Mouse (Mus musculus): ENCODE data around the gene Gse1. TPM values are rescaled to one million over a fixed set of nuclear protein-coding genes. Genes with fewer than 3 reads are reported as not detected.

The Gse1 gene
- polyA plus RNA-seq, 1 experiment, result 52.4 TPM

DNA sequence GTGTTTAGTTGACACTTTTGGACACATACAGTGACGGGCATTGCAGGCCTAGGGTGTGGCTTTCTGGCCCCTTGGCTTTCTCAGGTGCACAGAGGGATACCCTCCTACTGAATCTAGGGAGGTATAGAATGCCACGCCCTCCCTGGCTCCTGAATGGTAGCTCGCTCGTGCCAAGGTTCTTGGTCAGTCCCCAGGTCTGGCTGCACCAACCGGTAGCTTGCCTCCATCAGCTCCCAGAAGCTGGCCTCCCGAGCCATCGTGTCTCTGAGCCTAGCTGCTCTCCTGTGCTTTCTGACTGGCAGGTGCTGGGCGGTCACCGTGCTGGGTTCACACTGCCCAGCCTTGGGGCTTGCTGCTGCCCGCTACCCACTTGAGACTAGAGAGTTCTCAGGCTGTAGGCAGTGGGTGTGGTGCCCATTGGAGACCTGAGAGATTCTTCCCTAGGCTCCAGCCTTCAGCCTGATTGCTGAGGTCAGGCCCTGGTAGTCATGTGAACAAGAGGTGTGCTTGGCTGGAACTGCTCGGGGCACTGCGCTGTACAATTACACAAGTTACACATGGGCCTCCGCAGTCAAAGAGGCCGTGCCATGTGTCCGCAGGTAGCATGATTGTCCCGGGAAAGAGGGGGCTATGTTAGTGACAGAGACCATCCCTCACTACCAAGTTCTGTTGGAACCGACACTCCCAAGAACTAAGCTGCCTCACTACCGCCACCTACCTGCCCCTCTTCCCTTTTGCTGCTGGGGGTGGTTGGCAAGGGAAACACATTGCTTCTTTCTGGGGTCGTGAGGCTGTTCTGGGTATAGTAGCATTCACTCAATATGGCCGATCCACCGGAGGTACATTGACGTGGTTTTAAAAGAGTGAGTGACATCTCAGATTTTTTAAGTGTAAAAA lies 333.5 kb downstream of the Gse1 start:
- peak in 1 of 2 experiments; percentile 66 for DNase-seq
- TF ChIP-seq POLR2A (IDR thresholded peaks at IDR 0.05; ENCODE audit: borderline replicate concordance, insufficient read depth, low read length) (no peak), CTCF (IDR thresholded peaks at IDR 0.05; ENCODE audit: borderline replicate concordance, insufficient read depth, low read depth, low read length) (peak; percentile 64)
- Histone ChIP-seq H3K27ac (ENCODE audit: insufficient read depth, low read length) (no peak overlapping the region), H3K27me3 (ENCODE audit: control insufficient read depth, insufficient read depth, low read length) (no peaks in the 10 kb centered on the region), H3K4me3 (replicated peaks; ENCODE audit: insufficient read depth, low read depth, low read length) (no peak overlapping the region), H3K4me1 (ENCODE audit: control insufficient read depth, insufficient read depth, low read length) (peaks cover 90% of the 10 kb centered on the region)
- 49% methylated on average over 22 of the region's 22 CpGs for WGBS

DNA sequence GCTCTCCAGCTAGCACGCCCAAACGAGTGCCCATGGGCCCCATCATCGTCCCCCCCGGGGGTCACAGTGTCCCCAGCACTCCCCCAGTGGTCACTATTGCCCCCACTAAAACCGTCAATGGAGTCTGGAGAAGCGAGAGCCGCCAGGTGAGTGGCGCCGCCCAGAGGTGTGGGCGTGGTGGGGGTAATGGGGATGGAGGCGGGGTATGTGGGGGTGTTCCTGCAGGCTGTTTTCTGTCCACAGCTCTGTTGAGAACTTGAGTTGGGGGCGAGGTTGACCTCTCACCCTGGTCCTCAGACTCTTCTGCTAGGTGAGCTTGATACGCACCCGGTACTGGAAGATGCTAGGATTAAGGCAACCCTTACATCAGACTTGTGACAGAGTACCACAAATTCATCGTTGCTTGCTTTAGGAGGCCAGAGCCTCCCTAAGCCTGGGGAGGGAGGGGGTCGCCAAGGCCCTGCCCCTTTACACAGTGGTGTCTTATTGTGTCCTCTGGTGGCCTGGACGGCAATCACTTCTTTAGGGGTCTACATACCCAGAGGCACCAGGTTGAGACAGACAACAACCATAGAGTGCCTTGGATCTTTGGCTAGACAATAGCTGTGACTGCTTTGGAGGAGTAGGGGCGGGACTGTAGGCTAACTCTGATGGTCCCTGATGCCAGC lies 334.6 kb downstream of the Gse1 start:
- Histone ChIP-seq H3K27me3 (ENCODE audit: control insufficient read depth, insufficient read depth, low read length) (no peaks in the 10 kb centered on the region), H3K27ac (ENCODE audit: insufficient read depth, low read length) (no peak overlapping the region), H3K4me1 (ENCODE audit: control insufficient read depth, insufficient read depth, low read length) (peaks cover 90% of the 10 kb centered on the region), H3K4me3 (replicated peaks; ENCODE audit: insufficient read depth, low read depth, low read length) (no peak overlapping the region)
- TF ChIP-seq POLR2A (IDR thresholded peaks at IDR 0.05; ENCODE audit: borderline replicate concordance, insufficient read depth, low read length) (no peak), CTCF (IDR thresholded peaks at IDR 0.05; ENCODE audit: borderline replicate concordance, insufficient read depth, low read depth, low read length) (no peak)
- 81% methylated on average over 18 of the region's 18 CpGs for WGBS
- DNase-seq, result no peak

DNA sequence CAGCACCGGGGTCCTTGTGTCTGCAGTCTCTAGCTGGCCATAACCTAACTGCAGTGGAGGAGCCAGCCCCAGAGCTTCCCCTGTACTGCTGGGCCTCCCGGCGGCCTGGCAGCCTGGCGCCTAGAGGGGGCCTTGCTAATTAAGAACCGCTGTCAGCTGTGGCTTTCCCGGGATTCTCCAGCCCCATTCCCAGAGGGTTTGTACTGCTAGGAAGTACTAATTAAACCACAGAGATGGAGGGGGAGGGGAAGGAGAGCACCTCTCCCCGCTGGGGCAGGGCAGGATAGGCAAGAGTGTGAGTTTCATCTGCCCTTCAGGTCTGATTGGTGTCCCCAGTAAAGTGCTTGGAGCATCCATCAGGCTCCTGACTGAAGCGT lies 335.1 kb downstream of the Gse1 start:
- no peak for TF ChIP-seq CTCF (IDR thresholded peaks at IDR 0.05; ENCODE audit: borderline replicate concordance, insufficient read depth, low read depth, low read length)
- no peak for TF ChIP-seq POLR2A (IDR thresholded peaks at IDR 0.05; ENCODE audit: borderline replicate concordance, insufficient read depth, low read length)
- Histone ChIP-seq H3K27ac (ENCODE audit: insufficient read depth, low read length) (peak overlapping the region; percentile 18; the same call in 1 of the 2 replicates), H3K27me3 (ENCODE audit: control insufficient read depth, insufficient read depth, low read length) (no peaks in the 10 kb centered on the region), H3K4me1 (ENCODE audit: control insufficient read depth, insufficient read depth, low read length) (peaks cover 88% of the 10 kb centered on the region), H3K4me3 (replicated peaks; ENCODE audit: insufficient read depth, low read depth, low read length) (no peak overlapping the region)
- no peak for DNase-seq
- 49% methylated on average over 8 of the region's 8 CpGs for WGBS

DNA sequence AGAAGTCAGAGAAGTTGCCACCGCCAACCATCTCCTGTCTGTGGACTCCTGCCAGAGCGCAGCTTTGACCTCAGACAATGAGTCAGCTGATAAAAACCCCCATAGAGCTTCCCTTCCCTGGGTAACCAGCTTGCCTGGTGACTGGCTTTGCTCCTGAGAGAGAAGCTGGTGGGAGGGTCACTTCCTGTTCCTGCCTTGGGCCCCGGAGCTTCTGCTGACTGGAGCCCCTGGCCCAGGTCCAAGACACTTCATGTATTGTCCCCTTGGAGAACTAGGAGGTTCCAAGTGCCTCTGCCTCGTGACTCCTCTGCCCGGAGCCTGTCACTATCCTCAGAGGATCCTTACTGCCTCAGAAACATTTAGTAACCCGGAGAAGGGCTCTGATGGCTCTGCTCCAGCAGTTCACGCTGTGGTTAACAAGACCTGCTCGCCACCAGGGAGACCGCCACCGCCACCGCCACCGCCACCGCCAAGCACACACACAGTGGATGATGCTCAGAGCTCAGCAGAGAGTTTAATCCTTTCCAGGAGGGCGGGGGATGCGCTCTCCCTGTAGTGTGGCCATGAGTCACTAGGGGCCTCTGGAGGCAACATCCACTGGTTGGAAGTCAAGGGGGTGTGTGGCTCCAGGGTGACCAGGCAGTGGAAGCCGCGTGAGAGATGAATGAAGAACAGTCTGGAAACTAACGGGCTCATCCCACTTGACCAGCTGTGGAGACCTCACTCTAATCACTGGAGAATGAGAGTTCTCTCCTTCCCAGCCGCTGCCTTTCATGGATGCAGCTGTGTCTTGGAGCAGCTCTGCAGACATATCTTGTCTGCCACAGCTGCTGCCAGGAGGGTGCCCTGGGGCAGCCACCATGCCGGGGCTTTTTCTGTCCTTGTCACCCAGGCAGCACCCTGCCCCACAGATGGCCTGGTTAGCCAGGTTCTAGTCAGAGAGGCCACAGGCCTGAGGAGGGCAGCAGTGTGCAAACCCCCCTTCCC lies 335.9 kb downstream of the Gse1 start:
- Histone ChIP-seq H3K4me1 (ENCODE audit: control insufficient read depth, insufficient read depth, low read length) (peaks cover 80% of the 10 kb centered on the region), H3K4me3 (replicated peaks; ENCODE audit: insufficient read depth, low read depth, low read length) (no peak overlapping the region), H3K27ac (ENCODE audit: insufficient read depth, low read length) (peak overlapping the region; percentile 18), H3K27me3 (ENCODE audit: control insufficient read depth, insufficient read depth, low read length) (no peaks in the 10 kb centered on the region)
- peak; percentile 74 to 77 for DNase-seq
- 18% methylated on average over 20 of the region's 20 CpGs for WGBS
- peak; percentile 15; the same call in 1 of the 2 replicates for TF ChIP-seq CTCF (IDR thresholded peaks at IDR 0.05; ENCODE audit: borderline replicate concordance, insufficient read depth, low read depth, low read length)
- TF ChIP-seq POLR2A (IDR thresholded peaks at IDR 0.05; ENCODE audit: borderline replicate concordance, insufficient read depth, low read length), result no peak

DNA sequence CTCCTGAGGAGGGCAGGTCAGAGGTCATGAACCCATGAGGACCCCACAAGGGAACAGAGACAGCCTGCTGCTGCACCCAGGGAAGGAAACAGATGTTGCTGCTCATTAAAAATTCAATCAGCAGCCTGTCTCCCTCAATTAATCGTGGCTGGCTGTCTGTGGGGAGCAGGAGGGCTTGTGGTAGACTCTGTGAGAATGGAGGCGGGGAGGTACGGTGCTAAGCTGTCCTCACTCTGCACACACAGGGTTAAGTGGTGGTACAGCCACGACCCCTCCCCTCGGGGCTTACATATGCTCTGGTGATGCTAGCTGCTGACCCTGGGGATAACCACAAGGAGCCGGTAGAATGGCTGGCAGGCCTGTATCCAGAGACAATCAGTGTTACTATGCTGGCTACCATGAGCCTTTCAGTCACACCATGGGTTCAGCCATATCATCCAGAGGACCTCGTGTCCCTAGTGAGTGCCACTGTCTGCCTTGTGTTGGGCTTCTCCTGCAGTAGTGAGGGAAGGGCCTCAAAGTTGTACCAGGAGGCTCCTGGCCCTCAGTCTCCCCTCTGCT lies 337.0 kb downstream of the Gse1 start:
- no peak for TF ChIP-seq POLR2A (IDR thresholded peaks at IDR 0.05; ENCODE audit: borderline replicate concordance, insufficient read depth, low read length)
- TF ChIP-seq CTCF (IDR thresholded peaks at IDR 0.05; ENCODE audit: borderline replicate concordance, insufficient read depth, low read depth, low read length), result no peak
- Histone ChIP-seq H3K27me3 (ENCODE audit: control insufficient read depth, insufficient read depth, low read length) (no peaks in the 10 kb centered on the region), H3K27ac (ENCODE audit: insufficient read depth, low read length) (no peak overlapping the region), H3K4me3 (replicated peaks; ENCODE audit: insufficient read depth, low read depth, low read length) (no peak overlapping the region), H3K4me1 (ENCODE audit: control insufficient read depth, insufficient read depth, low read length) (peaks cover 74% of the 10 kb centered on the region)
- DNase-seq, result no peak
- 43% methylated on average over 7 of the region's 7 CpGs for WGBS

GRCm38 (mm10) chr8:120566681-120567080 lies 338.4 kb downstream of the Gse1 start:
- Histone ChIP-seq H3K4me3 (replicated peaks; ENCODE audit: insufficient read depth, low read depth, low read length) (no peak overlapping the region), H3K27me3 (ENCODE audit: control insufficient read depth, insufficient read depth, low read length) (no peaks in the 10 kb centered on the region), H3K4me1 (ENCODE audit: control insufficient read depth, insufficient read depth, low read length) (peaks cover 64% of the 10 kb centered on the region), H3K27ac (ENCODE audit: insufficient read depth, low read length) (no peak overlapping the region)
- TF ChIP-seq CTCF (IDR thresholded peaks at IDR 0.05; ENCODE audit: borderline replicate concordance, insufficient read depth, low read depth, low read length) (no peak), POLR2A (IDR thresholded peaks at IDR 0.05; ENCODE audit: borderline replicate concordance, insufficient read depth, low read length) (no peak)
- WGBS, result 21% methylated on average over 8 of the region's 8 CpGs
- peak in 1 of 2 experiments; percentile 75 for DNase-seq

GRCm38 (mm10) chr8:120567731-120568130 lies 339.5 kb downstream of the Gse1 start:
- no peak overlapping the region for H3K27ac ChIP-seq (ENCODE audit: insufficient read depth, low read length)
- no peak for TF ChIP-seq CTCF (IDR thresholded peaks at IDR 0.05; ENCODE audit: borderline replicate concordance, insufficient read depth, low read depth, low read length)
- no peak for TF ChIP-seq POLR2A (IDR thresholded peaks at IDR 0.05; ENCODE audit: borderline replicate concordance, insufficient read depth, low read length)

More at GRCm38 (mm10) chr8:120567731-120568130, 339.5 kb downstream of the Gse1 start:
- WGBS, result 95% methylated on average over 17 of the region's 17 CpGs
- peaks cover 59% of the 10 kb centered on the region for H3K4me1 ChIP-seq (ENCODE audit: control insufficient read depth, insufficient read depth, low read length)
- no peak overlapping the region for H3K4me3 ChIP-seq (replicated peaks; ENCODE audit: insufficient read depth, low read depth, low read length)
- no peaks in the 10 kb centered on the region for H3K27me3 ChIP-seq (ENCODE audit: control insufficient read depth, insufficient read depth, low read length)
- no peak for DNase-seq

Data from cerebellum, adult 2 months (tissue).